Mouse (Mus musculus) heart, postnatal 0 days (tissue): ENCODE data around the gene Klk1b9.

Experiments
- CTCF ChIP-seq: IDR thresholded peaks from 2 replicates; pipeline ENCODE4 v1.5.1; 2016; ENCODE audit warnings: antibody characterized with exemption, control low read depth, low read depth
- EP300 ChIP-seq: IDR thresholded peaks from 2 replicates; pipeline ENCODE4 v1.6.1; 2016; ENCODE audit warnings: antibody characterized with exemption, low read depth

GRCm38 (mm10) chr7:43936551-43936950 lies 39.3 kb upstream of the Klk1b9 start:
- TF ChIP-seq CTCF (no peak), EP300 (no peak)
